In the genomic region with DNA sequence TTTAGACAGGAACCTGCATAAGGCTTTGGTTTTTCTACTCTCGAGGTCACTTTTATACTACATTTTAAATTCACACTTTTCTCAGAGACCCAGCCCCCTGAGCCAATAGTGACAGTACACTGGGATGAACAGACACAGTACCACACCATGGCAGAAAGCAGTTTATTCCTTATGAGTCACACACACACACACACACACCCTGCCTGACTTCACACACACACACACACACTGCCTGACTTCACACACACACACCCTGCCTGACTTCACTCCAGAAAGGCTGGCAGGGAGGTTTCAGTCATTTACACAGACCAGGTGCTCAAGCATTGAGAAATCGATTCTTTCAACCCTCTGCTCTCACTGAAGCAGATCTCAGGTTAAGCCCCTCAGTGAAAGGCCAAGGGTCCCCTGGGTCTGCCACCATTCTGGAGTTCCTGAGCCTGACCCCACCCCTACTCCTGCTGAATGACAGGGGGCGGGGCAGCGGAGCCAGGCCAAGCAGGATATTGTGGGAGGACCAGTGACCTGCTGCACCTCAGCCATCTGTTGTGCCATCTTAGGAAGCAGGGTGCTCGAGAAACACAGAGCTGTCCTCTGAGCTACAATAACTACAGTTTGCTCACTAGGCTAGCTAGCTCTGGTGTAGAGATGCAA, we compare ENCODE assay signal across 11 mouse cellular contexts. TPM values are rescaled to one million over a fixed set of nuclear protein-coding genes. Genes with fewer than 3 reads are reported as not detected.
DNase-seq lines count a peak whose midpoint lies in the region; ATAC-seq and TF ChIP-seq lines count a peak whose summit lies in the region.
"Had no signal": no experiment of that assay in that cellular context is flagged by ENCODE, and none has a peak within 500 bp of the region (broad histone marks: within the 10 kb centered on the region; RNA-seq: fewer than 3 reads in every experiment).

No protein-coding gene starts in this region.

- H3K4me1 ChIP-seq in lung, embryonic 14.5 days (ENCODE audit: insufficient read depth), result no peaks in the 10 kb centered on the region
- peaks cover 12% of the 10 kb centered on the region for H3K4me1 ChIP-seq in embryonic facial prominence, embryonic 10.5 days
- no peaks in the 10 kb centered on the region for H3K4me1 ChIP-seq in stomach, embryonic 14.5 days (ENCODE audit: control insufficient read depth, insufficient read depth, low read length)

- 44% methylated on average over 5 of the region's 5 CpGs for WGBS in lung, embryonic 14.5 days
- WGBS in embryonic facial prominence, embryonic 10.5 days, result 32% methylated on average over 5 of the region's 5 CpGs
- WGBS in stomach, embryonic 14.5 days, result 34% methylated on average over 5 of the region's 5 CpGs

- H3K27ac ChIP-seq in lung, embryonic 14.5 days (ENCODE audit: low read depth), result no peak overlapping the region
- peak overlapping the region; percentile 24; the same call in 1 of the 2 replicates for H3K27ac ChIP-seq in embryonic facial prominence, embryonic 10.5 days (replicated peaks)
- H3K27ac ChIP-seq in stomach, embryonic 14.5 days (ENCODE audit: low read length), result no peak overlapping the region; the same call in 1 of the 2 replicates

- TF ChIP-seq CTCF in lung, embryonic 14.5 days (IDR thresholded peaks at IDR 0.05; ENCODE audit: low read depth), result no peak

- H3K36me3 ChIP-seq in lung, embryonic 14.5 days (ENCODE audit: insufficient read depth), result peaks cover 10% of the 10 kb centered on the region; the same call in 1 of the 2 replicates
- peaks cover 4% of the 10 kb centered on the region; the same call in 1 of the 2 replicates for H3K36me3 ChIP-seq in embryonic facial prominence, embryonic 10.5 days (replicated peaks)
- H3K36me3 ChIP-seq in stomach, embryonic 14.5 days (ENCODE audit: control insufficient read depth, insufficient read depth, low read length), result no peaks in the 10 kb centered on the region; the same call in 1 of the 2 replicates

- H3K9ac ChIP-seq in lung, embryonic 14.5 days, result no peak overlapping the region
- H3K9ac ChIP-seq in stomach, embryonic 14.5 days (replicated peaks; ENCODE audit: low read depth, low read length), result no peak overlapping the region

- DNase-seq in lung, embryonic 14.5 days, result no peak
- no peak for DNase-seq in lung, postnatal 4 days
- DNase-seq in embryonic facial prominence, embryonic 10.5 days (ENCODE audit: low spot score), result peak; percentile 71
- DNase-seq in liver, result peak; percentile 18
- DNase-seq in ovary, postnatal 14 days (ENCODE audit: low spot score), result no peak
- DNase-seq: right cerebral cortex, postnatal 25 days; thymus, postnatal 4 days had no signal

- no peaks in the 10 kb centered on the region for H3K9me3 ChIP-seq in lung, embryonic 14.5 days (ENCODE audit: low read depth, low read length)
- no peaks in the 10 kb centered on the region for H3K9me3 ChIP-seq in embryonic facial prominence, embryonic 10.5 days
- no peaks in the 10 kb centered on the region for H3K9me3 ChIP-seq in stomach, embryonic 14.5 days (ENCODE audit: control insufficient read depth, low read depth, low read length)
- H3K9me3 ChIP-seq: G1E; megakaryocyte, embryonic 14.5 days had no signal

- peak; percentile 28; the same call in 1 of the 2 replicates for ATAC-seq in lung, embryonic 14.5 days (ENCODE audit: insufficient read depth)
- ATAC-seq in stomach, embryonic 14.5 days (ENCODE audit: insufficient number of reproducible peaks, insufficient read depth, low FRiP score, low read depth), result 0 out of 2 replicates have a peak, but pooled peaks have one; percentile 61
- no peak for ATAC-seq in cerebellum, adult (ENCODE audit: insufficient number of reproducible peaks, low FRiP score, low TSS enrichment)

- H3K4me2 ChIP-seq in lung, embryonic 14.5 days, result no peak overlapping the region
- H3K4me2 ChIP-seq in stomach, embryonic 14.5 days (replicated peaks; ENCODE audit: low read depth, low read length), result no peak overlapping the region

- H3K27me3 ChIP-seq in lung, embryonic 14.5 days (ENCODE audit: insufficient read depth, low read length), result no peaks in the 10 kb centered on the region
- no peaks in the 10 kb centered on the region for H3K27me3 ChIP-seq in embryonic facial prominence, embryonic 10.5 days (replicated peaks; ENCODE audit: low read depth, poor library complexity, severe bottlenecking)
- no peaks in the 10 kb centered on the region for H3K27me3 ChIP-seq in stomach, embryonic 14.5 days (ENCODE audit: control insufficient read depth, insufficient read depth, low read length)
- H3K27me3 ChIP-seq: megakaryocyte, embryonic 14.5 days had no signal

- no peak overlapping the region for H3K4me3 ChIP-seq in lung, embryonic 14.5 days (ENCODE audit: low read depth, low read length)
- H3K4me3 ChIP-seq in embryonic facial prominence, embryonic 10.5 days, result no peak overlapping the region
- H3K4me3 ChIP-seq in stomach, embryonic 14.5 days (ENCODE audit: low read depth, low read length), result no peak overlapping the region
- H3K4me3 ChIP-seq: megakaryocyte, embryonic 14.5 days had no signal

RNA-seq across cellular contexts. Expression of a gene that starts 16.5 kb away (rescaled TPM):
- 33.5 and 36.6 TPM in 2 replicates for polyA plus RNA-seq in lung, embryonic 14.5 days (2014; fragmentation: Nextera tagmentation; extraction: Ambion mirVana)
- polyA plus RNA-seq in embryonic facial prominence, embryonic 10.5 days (2016; fragmentation: Nextera tagmentation; extraction: Ambion mirVana), result 34.6 and 38.0 TPM in 2 replicates
- 39.0 and 44.4 TPM in 2 replicates for polyA plus RNA-seq in stomach, embryonic 14.5 days (2014; fragmentation: Nextera tagmentation; extraction: Ambion mirVana)

RNA-seq across cellular contexts. Expression of a gene that starts 44.2 kb away (rescaled TPM):
- polyA plus RNA-seq in lung, embryonic 14.5 days (2014; fragmentation: Nextera tagmentation; extraction: Ambion mirVana), result 3.0 and 4.3 TPM in 2 replicates
- polyA plus RNA-seq in embryonic facial prominence, embryonic 10.5 days (2016; fragmentation: Nextera tagmentation; extraction: Ambion mirVana), result 3.9 and 4.0 TPM in 2 replicates
- 4.7 and 5.4 TPM in 2 replicates for polyA plus RNA-seq in stomach, embryonic 14.5 days (2014; fragmentation: Nextera tagmentation; extraction: Ambion mirVana)

Comparison
In these comparisons a context has a peak if more than half of its experiments do, and no peak if none do; other contexts are left out.
1. DNase-seq: peak in embryonic facial prominence, embryonic 10.5 days (single experiment) and liver (single experiment); none in lung, embryonic 14.5 days (single experiment), lung, postnatal 4 days (0 of 2) and ovary, postnatal 14 days (single experiment).